Mouse (Mus musculus) myocyte (in vitro differentiated cells): ENCODE results near the gene Ccm2. TPM values are rescaled to one million over a fixed set of nuclear protein-coding genes. Genes with fewer than 3 reads are reported as not detected.

Experiments
- H3K27me3 ChIP-seq: one replicate; pipeline ENCODE4 v1.6.1; 2011; ENCODE audit not compliant: control insufficient read depth, insufficient read depth, insufficient read length
- H3K36me3 ChIP-seq: one replicate; pipeline ENCODE4 v1.6.1; 2011; ENCODE audit not compliant: control insufficient read depth, insufficient read depth
- H3K4me2 ChIP-seq: one replicate; pipeline ENCODE4 v1.6.1; 2011; ENCODE audit warnings: low read depth, control low read depth
- H3K4me3 ChIP-seq: one replicate; pipeline ENCODE4 v1.5.1; 2011; ENCODE audit warnings: mild to moderate bottlenecking, control low read depth, moderate library complexity
- H3K79me2 ChIP-seq: one replicate; pipeline ENCODE4 v1.6.1; 2011; ENCODE audit not compliant: control insufficient read depth, insufficient read depth
- H3ac ChIP-seq: one replicate; pipeline ENCODE4 v1.6.1; 2011; ENCODE audit not compliant: control insufficient read depth, insufficient read length
- CEBPB ChIP-seq: IDR thresholded peaks from 2 replicates; pipeline ENCODE4 v1.6.1; 2011; ENCODE audit warnings: mild to moderate bottlenecking, moderate library complexity; ENCODE audit not compliant: poor library complexity, insufficient read depth, severe bottlenecking
- E2F4 ChIP-seq: IDR thresholded peaks from one replicate; pipeline ENCODE4 v1.6.1; 2011; ENCODE audit warnings: mild to moderate bottlenecking, control low read depth, moderate library complexity; ENCODE audit not compliant: insufficient read depth
- MAX ChIP-seq: IDR thresholded peaks from one replicate; pipeline ENCODE4 v1.6.1; 2011; ENCODE audit warnings: low read depth, mild to moderate bottlenecking, control low read depth
- MYOD1 ChIP-seq, 3 experiments: IDR thresholded peaks; one replicate each; pipeline ENCODE4 v1.6.1; 2011; ENCODE audit warnings: control low read depth in 2 of 3, low read depth in 2 of 3, mild to moderate bottlenecking in 2 of 3, moderate library complexity in 1 of 3; ENCODE audit not compliant: insufficient read length in 2 of 3, control insufficient read depth in 1 of 3
- MYOG ChIP-seq, 3 experiments: IDR thresholded peaks; one replicate each; pipeline ENCODE4 v1.6.1; 2011; ENCODE audit warnings: control low read depth in 2 of 3, low read depth in 2 of 3, mild to moderate bottlenecking in 2 of 3; ENCODE audit not compliant: insufficient read length in 2 of 3, control insufficient read depth in 1 of 3, insufficient read depth in 1 of 3
- POLR2A ChIP-seq: IDR thresholded peaks from one replicate; pipeline ENCODE4 v1.6.1; 2011; ENCODE audit warnings: low read depth, mild to moderate bottlenecking, control low read depth, moderate library complexity; ENCODE audit not compliant: insufficient read length
- POLR2AphosphoS2 ChIP-seq: IDR thresholded peaks from one replicate; pipeline ENCODE4 v1.6.1; 2011; ENCODE audit warnings: low read depth, control low read depth; ENCODE audit not compliant: insufficient read length
- REST ChIP-seq: IDR thresholded peaks from one replicate; pipeline ENCODE4 v1.6.1; 2011; ENCODE audit warnings: mild to moderate bottlenecking, control low read depth, moderate library complexity; ENCODE audit not compliant: insufficient read depth, insufficient read length
- SRF ChIP-seq: IDR thresholded peaks from one replicate; pipeline ENCODE4 v1.6.1; 2011; ENCODE audit warnings: low read depth; ENCODE audit not compliant: control insufficient read depth, insufficient read length
- TCF12 ChIP-seq: IDR thresholded peaks from one replicate; pipeline ENCODE4 v1.6.1; 2011; ENCODE audit warnings: mild to moderate bottlenecking, control low read depth; ENCODE audit not compliant: poor library complexity, insufficient read depth, severe bottlenecking
- TCF3 ChIP-seq: IDR thresholded peaks from one replicate; pipeline ENCODE4 v1.6.1; 2011; ENCODE audit warnings: low read depth, control low read depth; ENCODE audit not compliant: insufficient read length
- USF1 ChIP-seq: IDR thresholded peaks from one replicate; pipeline ENCODE4 v1.6.1; 2011; ENCODE audit warnings: low read depth, mild to moderate bottlenecking, control low read depth, moderate library complexity
- polyA plus RNA-seq: library from polyadenylated mRNA; unstranded; fragments of >200 nt; fragmentation: generic; extraction: Trizol; gene quantifications from one replicate; pipeline ENCODE4 v1.2.1, GENCODE M21; 2012; ENCODE audit warnings: missing spikeins

Ccm2 gene
- polyA plus RNA-seq, 1 experiment, result 66.0 TPM

DNA sequence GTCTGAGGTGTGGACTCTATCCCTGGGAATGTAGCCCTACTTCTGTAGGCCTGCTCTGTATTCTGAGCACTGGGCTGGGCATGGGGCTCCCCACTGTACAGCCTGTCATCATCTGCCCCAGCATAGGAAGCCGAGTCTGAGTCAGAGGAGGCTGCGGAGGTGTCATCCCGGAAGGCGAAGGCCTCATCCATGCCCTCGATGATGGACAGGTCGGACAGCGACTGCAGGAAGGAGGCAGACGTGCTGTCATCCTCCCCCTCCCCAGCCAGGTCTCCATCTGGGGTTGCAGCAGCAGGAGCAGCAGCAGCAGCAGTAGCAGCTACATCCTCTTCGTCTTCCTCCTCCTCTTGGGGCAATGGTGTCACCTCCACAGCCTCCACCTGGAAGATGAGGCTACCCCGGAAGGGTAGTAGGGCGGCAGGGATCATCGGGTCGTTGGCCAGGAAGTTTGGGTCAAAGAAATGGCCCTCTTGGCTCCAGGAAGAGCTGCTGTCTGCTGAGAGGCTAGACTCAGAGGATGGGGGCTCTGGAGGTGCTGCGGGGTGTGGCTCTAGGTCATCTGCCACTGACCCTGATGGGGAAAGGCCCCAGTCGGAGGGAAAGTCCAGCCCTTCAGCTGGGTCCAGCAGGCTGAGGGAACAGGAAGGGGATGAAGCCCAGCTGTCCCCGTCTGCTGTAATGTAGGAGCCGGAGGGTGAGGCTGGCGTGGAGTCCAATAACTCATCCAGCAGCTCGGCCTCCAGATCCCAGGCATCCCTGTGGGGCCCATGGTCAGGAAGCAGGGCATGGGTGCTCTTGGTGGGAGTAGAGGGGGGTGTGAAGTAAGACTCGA, 55.2 kb downstream of the Ccm2 start:
- no peak overlapping the region for H3K4me3 ChIP-seq
- H3K79me2 ChIP-seq, result no peaks in the 10 kb centered on the region
- H3ac ChIP-seq, result no peak overlapping the region
- no peaks in the 10 kb centered on the region for H3K27me3 ChIP-seq
- no peaks in the 10 kb centered on the region for H3K36me3 ChIP-seq
- TF ChIP-seq USF1, result no peak
- TF ChIP-seq POLR2AphosphoS2, result peak; percentile 83
- H3K4me2 ChIP-seq, result no peak overlapping the region

DNA sequence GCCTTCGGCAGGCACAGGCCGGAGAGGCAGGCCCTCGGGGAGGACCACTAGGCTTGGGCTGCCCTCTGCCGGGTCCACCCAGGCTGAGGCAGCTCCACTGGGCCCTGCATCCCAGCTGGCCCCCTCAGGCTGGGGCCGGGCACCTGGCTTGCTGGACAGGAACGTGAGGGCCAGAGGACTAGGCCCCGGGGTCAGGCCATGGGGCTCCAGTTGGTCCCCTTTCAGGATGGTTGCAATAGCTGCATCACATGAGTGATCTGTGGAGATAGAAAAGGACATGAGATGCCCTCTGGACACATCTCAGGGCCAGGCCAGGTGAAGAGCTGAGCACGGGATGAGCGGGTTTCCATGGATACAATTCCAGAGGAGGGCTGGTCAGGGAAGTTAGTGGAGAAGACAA, 56.0 kb downstream of the Ccm2 start:
- TF ChIP-seq SRF (no peak), POLR2A (no peak), TCF12 (no peak), E2F4 (no peak), CEBPB (no peak), MYOG (IDR thresholded peaks at IDR 0.05; ENCODE audit: control insufficient read depth in 1 of 3, insufficient read depth in 1 of 3, insufficient read length in 2 of 3, low read depth in 2 of 3) (no peak), MYOD1 (IDR thresholded peaks at IDR 0.05; ENCODE audit: control insufficient read depth in 1 of 3, insufficient read length in 2 of 3, low read depth in 2 of 3) (no peak), USF1 (no peak), MAX (no peak), REST (no peak), POLR2AphosphoS2 (no peak), TCF3 (no peak)
- H3K36me3 ChIP-seq, result no peaks in the 10 kb centered on the region
- H3K27me3 ChIP-seq, result no peaks in the 10 kb centered on the region
- H3ac ChIP-seq, result no peak overlapping the region
- no peak overlapping the region for H3K4me3 ChIP-seq
- H3K4me2 ChIP-seq, result no peak overlapping the region
- no peaks in the 10 kb centered on the region for H3K79me2 ChIP-seq

DNA sequence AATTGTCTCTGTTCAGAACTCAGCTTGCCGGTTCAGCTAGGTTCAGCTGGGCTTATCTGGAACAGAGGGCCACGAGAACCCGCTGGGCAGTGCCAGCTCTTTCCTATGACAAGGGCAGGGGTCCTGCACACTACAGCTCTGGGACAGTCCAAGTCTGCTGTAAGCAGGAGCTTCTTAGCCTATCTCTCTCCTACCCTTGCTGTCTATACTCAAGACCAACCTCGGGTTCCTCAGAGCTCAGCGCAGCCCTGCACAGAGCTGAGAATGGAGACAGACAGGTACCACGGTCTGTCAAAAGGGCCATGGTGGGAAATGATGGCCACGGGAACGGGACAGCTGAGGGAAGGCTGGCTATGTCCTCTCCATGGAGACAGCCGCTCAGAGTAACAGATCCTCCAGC, 56.5 kb downstream of the Ccm2 start:
- Histone ChIP-seq H3K4me2 (no peak overlapping the region), H3K79me2 (no peaks in the 10 kb centered on the region), H3K36me3 (no peaks in the 10 kb centered on the region), H3K4me3 (no peak overlapping the region), H3K27me3 (no peaks in the 10 kb centered on the region), H3ac (no peak overlapping the region)
- TF ChIP-seq TCF12 (no peak), USF1 (no peak), TCF3 (no peak), MAX (no peak), SRF (no peak), CEBPB (no peak), MYOD1 (IDR thresholded peaks at IDR 0.05; ENCODE audit: control insufficient read depth in 1 of 3, insufficient read length in 2 of 3, low read depth in 2 of 3) (no peak), MYOG (IDR thresholded peaks at IDR 0.05; ENCODE audit: control insufficient read depth in 1 of 3, insufficient read depth in 1 of 3, insufficient read length in 2 of 3, low read depth in 2 of 3) (no peak), POLR2AphosphoS2 (no peak)

DNA sequence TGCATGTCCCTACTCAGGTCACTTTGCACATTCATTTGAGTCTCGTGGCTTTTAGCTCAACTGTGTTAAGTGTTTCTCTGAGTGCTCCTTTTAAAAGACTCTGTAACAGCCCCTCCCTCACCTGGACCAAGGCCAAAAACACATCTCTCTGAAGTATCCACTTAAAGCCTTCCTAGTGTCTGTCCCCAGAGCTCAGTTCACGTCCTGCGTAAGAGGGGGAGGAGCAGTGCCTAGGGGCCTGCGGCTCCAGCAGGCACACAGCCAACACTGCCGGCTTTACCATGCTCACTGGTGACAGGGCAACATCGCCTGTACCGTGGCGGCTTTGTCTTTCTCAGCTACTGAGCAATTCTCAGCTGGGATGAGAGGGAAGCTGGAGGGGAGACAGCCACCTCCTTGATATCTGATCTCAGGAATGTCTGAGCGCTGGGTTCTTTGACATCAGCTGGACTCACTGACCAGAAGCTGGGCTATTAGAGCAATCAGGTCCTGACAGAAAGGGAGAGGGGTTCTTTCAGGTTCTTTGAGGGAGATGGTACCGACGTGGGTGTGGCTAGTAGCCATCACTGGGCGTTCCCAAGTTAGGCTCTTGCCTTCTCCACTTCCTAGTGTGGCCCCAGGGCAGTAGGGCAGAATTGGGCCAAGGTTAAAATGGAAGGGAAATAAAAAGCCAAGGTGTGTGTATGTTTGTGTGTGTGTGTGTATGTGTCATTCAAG, 57.4 kb downstream of the Ccm2 start:
- Histone ChIP-seq H3K4me3 (no peak overlapping the region), H3K4me2 (peak overlapping the region; percentile 16), H3K36me3 (no peaks in the 10 kb centered on the region), H3ac (no peak overlapping the region), H3K27me3 (no peaks in the 10 kb centered on the region), H3K79me2 (no peaks in the 10 kb centered on the region)
- TF ChIP-seq TCF12 (no peak), POLR2AphosphoS2 (no peak), TCF3 (no peak), POLR2A (no peak), MYOG (IDR thresholded peaks at IDR 0.05; ENCODE audit: control insufficient read depth in 1 of 3, insufficient read depth in 1 of 3, insufficient read length in 2 of 3, low read depth in 2 of 3) (no peak), CEBPB (no peak), USF1 (no peak), E2F4 (no peak), MAX (no peak), SRF (no peak), MYOD1 (IDR thresholded peaks at IDR 0.05; ENCODE audit: control insufficient read depth in 1 of 3, insufficient read length in 2 of 3, low read depth in 2 of 3) (no peak), REST (no peak)

DNA sequence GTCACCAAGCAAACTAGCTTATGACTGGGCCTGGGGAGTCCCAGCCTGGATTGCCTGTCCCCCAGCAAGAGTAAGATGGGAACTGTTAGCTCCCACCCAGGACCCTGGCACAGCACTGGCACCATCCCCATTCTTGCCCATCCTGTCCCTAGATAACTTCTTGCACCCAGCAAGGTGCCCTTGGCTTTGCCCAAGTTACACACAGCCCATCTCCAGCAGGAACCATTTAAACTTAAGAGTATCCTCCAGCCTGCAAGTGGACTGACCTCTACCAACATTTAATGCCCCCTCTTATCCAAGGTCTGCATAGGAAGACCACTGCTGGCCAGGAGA, 57.9 kb downstream of the Ccm2 start:
- H3K27me3 ChIP-seq, result no peaks in the 10 kb centered on the region
- TF ChIP-seq TCF3 (no peak), SRF (no peak), E2F4 (no peak), MYOD1 (IDR thresholded peaks at IDR 0.05; ENCODE audit: control insufficient read depth in 1 of 3, insufficient read length in 2 of 3, low read depth in 2 of 3) (no peak), POLR2A (no peak), REST (no peak), CEBPB (no peak), TCF12 (no peak), MAX (no peak)
- no peak overlapping the region for H3K4me3 ChIP-seq
- H3K4me2 ChIP-seq, result peak overlapping the region; percentile 16
- H3ac ChIP-seq, result no peak overlapping the region
- H3K36me3 ChIP-seq, result no peaks in the 10 kb centered on the region
- H3K79me2 ChIP-seq, result no peaks in the 10 kb centered on the region
